In the genomic region with DNA sequence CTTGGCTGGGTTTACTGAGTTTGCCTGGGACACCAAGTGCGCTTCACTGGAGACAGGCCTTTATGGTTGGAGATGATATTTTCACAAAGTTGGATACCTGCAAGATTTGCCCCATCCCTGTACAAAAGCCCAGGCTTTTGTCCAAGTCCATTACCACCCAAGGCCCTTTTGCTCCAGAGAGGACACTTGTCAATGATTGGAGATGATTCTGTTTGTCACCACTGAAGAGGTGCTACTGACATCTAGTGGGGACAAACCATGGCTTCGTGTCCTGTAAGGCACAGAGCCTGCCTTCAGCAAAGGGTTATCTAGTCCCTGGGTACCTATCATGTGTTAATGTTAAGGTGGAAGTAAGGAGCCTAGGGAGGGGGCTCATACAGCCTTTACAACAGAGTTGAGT, we compare ENCODE assay signal across 13 mouse cellular contexts.
DNase-seq lines count a peak whose midpoint lies in the region; ATAC-seq and TF ChIP-seq lines count a peak whose summit lies in the region.
"Had no signal": no experiment of that assay in that cellular context is flagged by ENCODE, and none has a peak within 500 bp of the region (broad histone marks: within the 10 kb centered on the region; RNA-seq: fewer than 3 reads in every experiment).

No protein-coding gene starts in this region.

- H3K9me3 ChIP-seq in heart, embryonic 10.5 days: no peaks in the 10 kb centered on the region
- no peaks in the 10 kb centered on the region for H3K9me3 ChIP-seq in liver, postnatal 0 days (ENCODE audit: low read length)
- H3K9me3 ChIP-seq: hindbrain, embryonic 10.5 days had no signal

- peak; percentile 35 for DNase-seq in heart, adult 11 months
- no peak for DNase-seq in heart, embryonic 10.5 days (ENCODE audit: low spot score)
- DNase-seq in liver, postnatal 0 days: no peak
- no peak for DNase-seq in liver
- DNase-seq in brain, embryonic 14.5 days (ENCODE audit: low read depth): peak; percentile 41
- peak; percentile 24 for DNase-seq in embryo, embryonic 11 days
- no peak for DNase-seq in urinary bladder, postnatal 10 days (ENCODE audit: low spot score)
- DNase-seq in spleen, postnatal 36 days (ENCODE audit: low spot score in 2 of 2): no peak
- DNase-seq: adrenal gland, adult 2 months; heart, adult 18-20 months; thymus, adult 2 months had no signal

- H3K36me3 ChIP-seq in heart, embryonic 10.5 days: no peaks in the 10 kb centered on the region
- H3K36me3 ChIP-seq in liver, postnatal 0 days (replicated peaks; ENCODE audit: insufficient read depth, low read length): no peaks in the 10 kb centered on the region
- H3K36me3 ChIP-seq: hindbrain, embryonic 10.5 days had no signal

- H3K4me3 ChIP-seq in heart, embryonic 10.5 days: no peak overlapping the region
- H3K4me3 ChIP-seq in liver, postnatal 0 days (ENCODE audit: low read depth, low read length): no peak overlapping the region
- H3K4me3 ChIP-seq: hindbrain, embryonic 10.5 days had no signal

- no peak overlapping the region for H3K27ac ChIP-seq in heart, embryonic 10.5 days
- no peak overlapping the region for H3K27ac ChIP-seq in liver, postnatal 0 days (ENCODE audit: low read depth)
- H3K27ac ChIP-seq: hindbrain, embryonic 10.5 days; macrophage had no signal

- H3K4me2 ChIP-seq in liver, postnatal 0 days (ENCODE audit: low read depth, low read length): no peak overlapping the region

- TF ChIP-seq POLR2A in brain, embryonic 14.5 days (IDR thresholded peaks at IDR 0.05; ENCODE audit: borderline replicate concordance, extremely low read depth, insufficient read depth, insufficient read length, poor library complexity, severe bottlenecking): no peak

- no peak for TF ChIP-seq EP300 in liver, postnatal 0 days (IDR thresholded peaks at IDR 0.05; ENCODE audit: low read depth)

- H3K27me3 ChIP-seq in heart, embryonic 10.5 days (ENCODE audit: insufficient read depth, poor library complexity, severe bottlenecking): no peaks in the 10 kb centered on the region
- H3K27me3 ChIP-seq in liver, postnatal 0 days (ENCODE audit: insufficient read depth, low read length): no peaks in the 10 kb centered on the region

- ATAC-seq in liver, postnatal 0 days: no peak

- no peaks in the 10 kb centered on the region for H3K4me1 ChIP-seq in heart, embryonic 10.5 days
- no peaks in the 10 kb centered on the region for H3K4me1 ChIP-seq in liver, postnatal 0 days (ENCODE audit: insufficient read depth)
- H3K4me1 ChIP-seq: hindbrain, embryonic 10.5 days had no signal

- 58% methylated on average over 2 of the region's 2 CpGs for WGBS in heart, embryonic 10.5 days
- WGBS in liver, postnatal 0 days (ENCODE audit: insufficient replicate concordance): 58% methylated on average over 2 of the region's 2 CpGs

- peak; percentile 42 for TF ChIP-seq CTCF in liver, postnatal 0 days (IDR thresholded peaks at IDR 0.05; ENCODE audit: low read depth)
- peak; percentile 40; the same call in 1 of the 2 replicates for TF ChIP-seq CTCF in brain, embryonic 14.5 days (IDR thresholded peaks at IDR 0.05; ENCODE audit: borderline replicate concordance, extremely low read depth, insufficient read depth, insufficient read length)

- no peak overlapping the region for H3K9ac ChIP-seq in liver, postnatal 0 days (replicated peaks)

Comparison
In these comparisons a context has a peak if more than half of its experiments do, and no peak if none do; other contexts are left out.
1. DNase-seq: peak in heart, adult 11 months (single experiment), brain, embryonic 14.5 days (single experiment) and embryo, embryonic 11 days (single experiment); none in heart, embryonic 10.5 days (single experiment), liver, postnatal 0 days (single experiment), liver (single experiment), urinary bladder, postnatal 10 days (single experiment) and spleen, postnatal 36 days (0 of 2).